Mouse (Mus musculus) spleen, adult 2 months (tissue): Measurements from ENCODE around the gene Ptprg. TPM values are rescaled to one million over a fixed set of nuclear protein-coding genes. Genes with fewer than 3 reads are reported as not detected.

ENCODE experiments used
- DNase-seq, 2 experiments: peaks; one replicate each; pipeline versions ENCODE4 v3.0.0 to v3.0.0-alpha.2; 2012 to 2021; ENCODE audit warnings: low spot score in 2 of 2, low read depth in 1 of 2
- H3K27ac ChIP-seq: fragments of 200-500 bp; 2 replicates; pipeline ENCODE4 v1.5.1; 2012; ENCODE audit warnings: low read length, inconsistent platforms; ENCODE audit not compliant: insufficient read depth
- H3K27me3 ChIP-seq: fragments of 200-500 bp; 2 replicates; pipeline ENCODE4 v1.6.1; 2012; ENCODE audit warnings: mild to moderate bottlenecking, moderate library complexity, low read length, inconsistent platforms; ENCODE audit not compliant: control insufficient read depth, insufficient read depth
- H3K36me3 ChIP-seq: fragments of 200-500 bp; 2 replicates; pipeline ENCODE4 v1.6.1; 2012; ENCODE audit warnings: mild to moderate bottlenecking, low read length, inconsistent platforms; ENCODE audit not compliant: control insufficient read depth, insufficient read depth
- H3K4me1 ChIP-seq: fragments of 200-500 bp; 2 replicates; pipeline ENCODE4 v1.6.1; 2011; ENCODE audit warnings: inconsistent platforms; ENCODE audit not compliant: control insufficient read depth, insufficient read depth, insufficient read length
- H3K4me3 ChIP-seq: fragments of 200-500 bp; 2 replicates; pipeline ENCODE4 v1.5.1; 2011; ENCODE audit warnings: mild to moderate bottlenecking, inconsistent platforms; ENCODE audit not compliant: insufficient read depth, insufficient read length; ENCODE audit errors: extremely low read depth
- CTCF ChIP-seq: fragments of 200-500 bp; IDR thresholded peaks from 2 replicates; pipeline ENCODE4 v1.5.1; 2011; ENCODE audit warnings: mild to moderate bottlenecking, inconsistent platforms; ENCODE audit not compliant: insufficient read depth, insufficient read length, insufficient replicate concordance; ENCODE audit errors: extremely low read depth
- POLR2A ChIP-seq: fragments of 200-500 bp; IDR thresholded peaks from 2 replicates; pipeline ENCODE4 v1.6.1; 2011; ENCODE audit warnings: low read depth, low read length, inconsistent platforms
- WGBS: fragments of 180-500 bp; shearing (Covaris S2); methylation state at CpG from one replicate; pipeline ENCODE4 v1.1.7; 2018; 5-methylcytosine and 5-hydroxymethylcytosine counted together
- polyA plus RNA-seq: library from polyadenylated mRNA; depleted of rRNA; stranded (reverse); fragments of >200 nt; gene quantifications from 2 replicates; pipeline ENCODE4 v1.2.3, GENCODE M21; 2012

The Ptprg gene
- polyA plus RNA-seq, 1 experiment: 4.9 TPM

GRCm38 (mm10) chr14:11594336-11594735, 41.0 kb downstream of the Ptprg start:
- no peaks in the 10 kb centered on the region for H3K36me3 ChIP-seq
- 76% methylated on average over 5 of the region's 5 CpGs for WGBS
- H3K27ac ChIP-seq: no peak overlapping the region
- no peak for TF ChIP-seq POLR2A
- TF ChIP-seq CTCF: no peak
- no peaks in the 10 kb centered on the region for H3K27me3 ChIP-seq
- no peaks in the 10 kb centered on the region for H3K4me1 ChIP-seq
- no peak for DNase-seq
- H3K4me3 ChIP-seq: no peak overlapping the region

- WGBS: 79% methylated on average over 8 of the region's 8 CpGs
- Histone ChIP-seq H3K4me3 (no peak overlapping the region), H3K4me1 (no peaks in the 10 kb centered on the region), H3K27ac (no peak overlapping the region), H3K27me3 (no peaks in the 10 kb centered on the region), H3K36me3 (no peaks in the 10 kb centered on the region)
- DNase-seq: no peak
- TF ChIP-seq CTCF (no peak), POLR2A (no peak)
Observed at GRCm38 (mm10) chr14:11604133-11604865, 51.0 kb downstream of the Ptprg start.

GRCm38 (mm10) chr14:11608366-11608765, 55.0 kb downstream of the Ptprg start:
- TF ChIP-seq CTCF: no peak
- no peak for TF ChIP-seq POLR2A

GRCm38 (mm10) chr14:11609857-11610582, 56.7 kb downstream of the Ptprg start:
- no peak overlapping the region for H3K27ac ChIP-seq

More at GRCm38 (mm10) chr14:11608366-11608765, 55.0 kb downstream of the Ptprg start:
- Histone ChIP-seq H3K4me3 (no peak overlapping the region), H3K4me1 (no peaks in the 10 kb centered on the region), H3K27me3 (no peaks in the 10 kb centered on the region), H3K27ac (no peak overlapping the region), H3K36me3 (no peaks in the 10 kb centered on the region)
- no peak for DNase-seq
- whole genome bisulfite sequencing: 64% methylated on average over 8 of the region's 8 CpGs

GRCm38 (mm10) chr14:11612426-11612825, 59.1 kb downstream of the Ptprg start:
- DNase-seq: no peak
- H3K4me1 ChIP-seq: no peaks in the 10 kb centered on the region
- no peak overlapping the region for H3K27ac ChIP-seq
- 81% methylated on average over 5 of the region's 5 CpGs for WGBS
- H3K27me3 ChIP-seq: no peaks in the 10 kb centered on the region
- no peak overlapping the region for H3K4me3 ChIP-seq
- no peaks in the 10 kb centered on the region for H3K36me3 ChIP-seq
- TF ChIP-seq POLR2A (no peak), CTCF (no peak)

More at GRCm38 (mm10) chr14:11609857-11610582, 56.7 kb downstream of the Ptprg start:
- Histone ChIP-seq H3K36me3 (no peaks in the 10 kb centered on the region), H3K27me3 (no peaks in the 10 kb centered on the region), H3K4me1 (no peaks in the 10 kb centered on the region), H3K4me3 (no peak overlapping the region)
- DNase-seq: no peak
- WGBS: 82% methylated on average over 7 of the region's 7 CpGs
- TF ChIP-seq CTCF (no peak), POLR2A (no peak)

GRCm38 (mm10) chr14:11613146-11613545, 59.8 kb downstream of the Ptprg start:
- no peaks in the 10 kb centered on the region for H3K36me3 ChIP-seq
- no peak overlapping the region for H3K27ac ChIP-seq
- DNase-seq: no peak
- 85% methylated on average over 3 of the region's 3 CpGs for WGBS
- TF ChIP-seq POLR2A (no peak), CTCF (no peak)
- no peaks in the 10 kb centered on the region for H3K4me1 ChIP-seq
- H3K4me3 ChIP-seq: no peak overlapping the region
- H3K27me3 ChIP-seq: no peaks in the 10 kb centered on the region
